Mouse (Mus musculus): Measurements from ENCODE around the gene Gemin7. TPM values are rescaled to one million over a fixed set of nuclear protein-coding genes. Genes with fewer than 3 reads are reported as not detected.

Gene Gemin7
- polyA plus RNA-seq, 1 experiment from 2014 or later, result 71.1 TPM

GRCm38 (mm10) chr7:19580634-19581033, 3.2 kb upstream of the Gemin7 start:
- Histone ChIP-seq H3K27ac (ENCODE audit: low read length) (no peak overlapping the region), H3K4me2 (ENCODE audit: low read depth, low read length) (no peak overlapping the region), H3K9ac (ENCODE audit: low read depth, low read length) (no peak overlapping the region), H3K4me1 (ENCODE audit: control insufficient read depth, low read depth, low read length) (peaks cover 28% of the 10 kb centered on the region), H3K9me3 (replicated peaks; ENCODE audit: control insufficient read depth, low read length) (no peaks in the 10 kb centered on the region), H3K36me3 (ENCODE audit: control insufficient read depth, insufficient read depth) (peaks cover 16% of the 10 kb centered on the region), H3K4me3 (ENCODE audit: low read depth, low read length) (no peak overlapping the region), H3K27me3 (ENCODE audit: control insufficient read depth, insufficient read depth, low read depth, low read length) (peaks cover 10% of the 10 kb centered on the region)
- no peak for ATAC-seq (ENCODE audit: low read depth)
- 78% methylated on average over 8 of the region's 8 CpGs for WGBS (ENCODE audit: insufficient replicate concordance)

- no peak for ATAC-seq (ENCODE audit: low read depth)
- H3K4me3 ChIP-seq (ENCODE audit: low read depth, low read length), result no peak overlapping the region
- no peak overlapping the region for H3K27ac ChIP-seq (ENCODE audit: low read length)
- no peak overlapping the region for H3K9ac ChIP-seq (ENCODE audit: low read depth, low read length)
- H3K27me3 ChIP-seq (ENCODE audit: control insufficient read depth, insufficient read depth, low read depth, low read length), result peaks cover 10% of the 10 kb centered on the region
- peaks cover 32% of the 10 kb centered on the region for H3K4me1 ChIP-seq (ENCODE audit: control insufficient read depth, low read depth, low read length)
- no peak overlapping the region for H3K4me2 ChIP-seq (ENCODE audit: low read depth, low read length)
- peaks cover 12% of the 10 kb centered on the region for H3K36me3 ChIP-seq (ENCODE audit: control insufficient read depth, insufficient read depth)
- H3K9me3 ChIP-seq (replicated peaks; ENCODE audit: control insufficient read depth, low read length), result no peaks in the 10 kb centered on the region
- 81% methylated on average over 10 of the region's 10 CpGs for WGBS (ENCODE audit: insufficient replicate concordance)
Measured at GRCm38 (mm10) chr7:19579751-19580150, 2.4 kb upstream of the Gemin7 start.

- ATAC-seq (ENCODE audit: low read depth), result no peak
- H3K4me3 ChIP-seq (ENCODE audit: low read depth, low read length), result no peak overlapping the region; the same call in 1 of the 2 replicates
- H3K9me3 ChIP-seq (replicated peaks; ENCODE audit: control insufficient read depth, low read length), result no peaks in the 10 kb centered on the region
- no peak overlapping the region for H3K9ac ChIP-seq (ENCODE audit: low read depth, low read length)
- H3K27ac ChIP-seq (ENCODE audit: low read length), result no peak overlapping the region
- H3K4me1 ChIP-seq (ENCODE audit: control insufficient read depth, low read depth, low read length), result peaks cover 38% of the 10 kb centered on the region
- peak overlapping the region; percentile 90 for H3K4me2 ChIP-seq (ENCODE audit: low read depth, low read length)
- H3K36me3 ChIP-seq (ENCODE audit: control insufficient read depth, insufficient read depth), result no peaks in the 10 kb centered on the region
- H3K27me3 ChIP-seq (ENCODE audit: control insufficient read depth, insufficient read depth, low read depth, low read length), result peaks cover 10% of the 10 kb centered on the region
- 51% methylated on average over 4 of the region's 4 CpGs for WGBS (ENCODE audit: insufficient replicate concordance)
Measured at GRCm38 (mm10) chr7:19578436-19578835, 1.0 kb upstream of the Gemin7 start.

GRCm38 (mm10) chr7:19577877-19578414, 551 bp upstream of the Gemin7 start:
- Histone ChIP-seq H3K4me2 (ENCODE audit: low read depth, low read length) (peak overlapping the region; percentile 90), H3K27ac (ENCODE audit: low read length) (no peak overlapping the region)

GRCm38 (mm10) chr7:19575559-19575958, 1.8 kb downstream of the Gemin7 start:
- H3K27ac ChIP-seq (ENCODE audit: low read length), result 0 out of 2 replicates have a peak overlapping the region, but pooled peaks have one; percentile 42
- no peak overlapping the region for H3K9ac ChIP-seq (ENCODE audit: low read depth, low read length)
- ATAC-seq (ENCODE audit: low read depth), result no peak
- WGBS (ENCODE audit: insufficient replicate concordance), result 37% methylated on average over 3 of the region's 3 CpGs
- H3K9me3 ChIP-seq (replicated peaks; ENCODE audit: control insufficient read depth, low read length), result no peaks in the 10 kb centered on the region
- no peak overlapping the region for H3K4me3 ChIP-seq (ENCODE audit: low read depth, low read length)
- no peaks in the 10 kb centered on the region for H3K36me3 ChIP-seq (ENCODE audit: control insufficient read depth, insufficient read depth)
- peaks cover 53% of the 10 kb centered on the region for H3K4me1 ChIP-seq (ENCODE audit: control insufficient read depth, low read depth, low read length)
- peaks cover 10% of the 10 kb centered on the region for H3K27me3 ChIP-seq (ENCODE audit: control insufficient read depth, insufficient read depth, low read depth, low read length)
- peak overlapping the region; percentile 18; the same call in 1 of the 2 replicates for H3K4me2 ChIP-seq (ENCODE audit: low read depth, low read length)

More at GRCm38 (mm10) chr7:19577877-19578414, 551 bp upstream of the Gemin7 start:
- Histone ChIP-seq H3K36me3 (ENCODE audit: control insufficient read depth, insufficient read depth) (no peaks in the 10 kb centered on the region), H3K9me3 (replicated peaks; ENCODE audit: control insufficient read depth, low read length) (no peaks in the 10 kb centered on the region), H3K9ac (ENCODE audit: low read depth, low read length) (peak overlapping the region; percentile 5), H3K27me3 (ENCODE audit: control insufficient read depth, insufficient read depth, low read depth, low read length) (peaks cover 10% of the 10 kb centered on the region), H3K4me3 (ENCODE audit: low read depth, low read length) (peak overlapping the region; percentile 59), H3K4me1 (ENCODE audit: control insufficient read depth, low read depth, low read length) (peaks cover 38% of the 10 kb centered on the region)
- WGBS (ENCODE audit: insufficient replicate concordance), result 10% methylated on average over 10 of the region's 10 CpGs
- peak; percentile 16; the same call in 1 of the 2 replicates for ATAC-seq (ENCODE audit: low read depth)

- Histone ChIP-seq H3K9ac (ENCODE audit: low read depth, low read length) (peak overlapping the region; percentile 81), H3K4me1 (ENCODE audit: control insufficient read depth, low read depth, low read length) (peaks cover 53% of the 10 kb centered on the region), H3K36me3 (ENCODE audit: control insufficient read depth, insufficient read depth) (peaks cover 5% of the 10 kb centered on the region; the same call in 1 of the 2 replicates), H3K9me3 (replicated peaks; ENCODE audit: control insufficient read depth, low read length) (no peaks in the 10 kb centered on the region), H3K4me2 (ENCODE audit: low read depth, low read length) (peak overlapping the region; percentile 78), H3K27ac (ENCODE audit: low read length) (peak overlapping the region; percentile 93), H3K27me3 (ENCODE audit: control insufficient read depth, insufficient read depth, low read depth, low read length) (peaks cover 10% of the 10 kb centered on the region), H3K4me3 (ENCODE audit: low read depth, low read length) (peak overlapping the region; percentile 79)
- 29% methylated on average over 16 of the region's 16 CpGs for WGBS (ENCODE audit: insufficient replicate concordance)
- ATAC-seq (ENCODE audit: low read depth), result no peak
Measured at GRCm38 (mm10) chr7:19573776-19574140, 3.6 kb downstream of the Gemin7 start.

GRCm38 (mm10) chr7:19572926-19573775, 4.2 kb downstream of the Gemin7 start:
- Histone ChIP-seq H3K9me3 (replicated peaks; ENCODE audit: control insufficient read depth, low read length) (no peaks in the 10 kb centered on the region), H3K4me2 (ENCODE audit: low read depth, low read length) (peak overlapping the region; percentile 78), H3K4me1 (ENCODE audit: control insufficient read depth, low read depth, low read length) (peaks cover 50% of the 10 kb centered on the region), H3K36me3 (ENCODE audit: control insufficient read depth, insufficient read depth) (peaks cover 5% of the 10 kb centered on the region; the same call in 1 of the 2 replicates), H3K4me3 (ENCODE audit: low read depth, low read length) (peak overlapping the region; percentile 79), H3K9ac (ENCODE audit: low read depth, low read length) (peak overlapping the region; percentile 81), H3K27me3 (ENCODE audit: control insufficient read depth, insufficient read depth, low read depth, low read length) (peaks cover 10% of the 10 kb centered on the region), H3K27ac (ENCODE audit: low read length) (peak overlapping the region; percentile 93)
- peak; percentile 89 for ATAC-seq (ENCODE audit: low read depth)
- under 1% methylated on average over 53 of the region's 53 CpGs for WGBS (ENCODE audit: insufficient replicate concordance)

- H3K9ac ChIP-seq (ENCODE audit: low read depth, low read length), result no peak overlapping the region
- no peak overlapping the region for H3K27ac ChIP-seq (ENCODE audit: low read length)
- no peaks in the 10 kb centered on the region for H3K27me3 ChIP-seq (ENCODE audit: control insufficient read depth, insufficient read depth, low read depth, low read length)
- no peak for ATAC-seq (ENCODE audit: low read depth)
- peaks cover 36% of the 10 kb centered on the region for H3K4me1 ChIP-seq (ENCODE audit: control insufficient read depth, low read depth, low read length)
- no peak overlapping the region for H3K4me3 ChIP-seq (ENCODE audit: low read depth, low read length)
- H3K36me3 ChIP-seq (ENCODE audit: control insufficient read depth, insufficient read depth), result peaks cover 17% of the 10 kb centered on the region
- WGBS (ENCODE audit: insufficient replicate concordance), result 81% methylated on average over 3 of the region's 3 CpGs
- H3K9me3 ChIP-seq (replicated peaks; ENCODE audit: control insufficient read depth, low read length), result no peaks in the 10 kb centered on the region
- H3K4me2 ChIP-seq (ENCODE audit: low read depth, low read length), result no peak overlapping the region
Measured at GRCm38 (mm10) chr7:19569647-19570046, 7.7 kb downstream of the Gemin7 start.

- H3K36me3 ChIP-seq (ENCODE audit: control insufficient read depth, insufficient read depth), result peaks cover 22% of the 10 kb centered on the region
- ATAC-seq (ENCODE audit: low read depth), result no peak
- H3K27ac ChIP-seq (ENCODE audit: low read length), result no peak overlapping the region
- H3K4me3 ChIP-seq (ENCODE audit: low read depth, low read length), result no peak overlapping the region
- H3K9me3 ChIP-seq (replicated peaks; ENCODE audit: control insufficient read depth, low read length), result no peaks in the 10 kb centered on the region
- H3K4me2 ChIP-seq (ENCODE audit: low read depth, low read length), result no peak overlapping the region
- no peaks in the 10 kb centered on the region for H3K27me3 ChIP-seq (ENCODE audit: control insufficient read depth, insufficient read depth, low read depth, low read length)
- WGBS (ENCODE audit: insufficient replicate concordance), result 78% methylated on average over 8 of the region's 8 CpGs
- H3K4me1 ChIP-seq (ENCODE audit: control insufficient read depth, low read depth, low read length), result peaks cover 49% of the 10 kb centered on the region
- no peak overlapping the region for H3K9ac ChIP-seq (ENCODE audit: low read depth, low read length)
Measured at GRCm38 (mm10) chr7:19567426-19567825, 10.0 kb downstream of the Gemin7 start.

Measured in liver, embryonic 16.5 days (tissue).